Mouse (Mus musculus) ES-Bruce4 (cell line): ENCODE measurements around the gene 6430548M08Rik. TPM values are rescaled to one million over a fixed set of nuclear protein-coding genes. Genes with fewer than 3 reads are reported as not detected.

Experiments
- H3K27ac ChIP-seq: 2 replicates; pipeline ENCODE4 v1.5.1; 2012; ENCODE audit warnings: low read length, inconsistent platforms; ENCODE audit not compliant: insufficient read depth
- H3K27me3 ChIP-seq: 2 replicates; pipeline ENCODE4 v1.6.1; 2012; ENCODE audit warnings: mild to moderate bottlenecking, low read length, inconsistent platforms; ENCODE audit not compliant: control insufficient read depth, poor library complexity, insufficient read depth, severe bottlenecking
- H3K36me3 ChIP-seq: 2 replicates; pipeline ENCODE4 v1.6.1; 2012; ENCODE audit warnings: inconsistent platforms, mild to moderate bottlenecking, low read length, moderate library complexity; ENCODE audit not compliant: control insufficient read depth, poor library complexity, insufficient read depth, severe bottlenecking
- H3K4me1 ChIP-seq: one replicate; pipeline ENCODE4 v1.8.1; 2011; ENCODE audit warnings: low read length; ENCODE audit not compliant: control insufficient read depth, insufficient read depth
- H3K4me3 ChIP-seq: 2 replicates; pipeline ENCODE4 v1.5.1; 2011; ENCODE audit warnings: low read depth, mild to moderate bottlenecking, low read length
- H3K9ac ChIP-seq: 2 replicates; pipeline ENCODE4 v1.6.1; 2012; ENCODE audit warnings: low read depth, mild to moderate bottlenecking, inconsistent platforms; ENCODE audit not compliant: poor library complexity, severe bottlenecking
- H3K9me3 ChIP-seq: replicated peaks from 2 replicates; pipeline ENCODE4 v1.6.1; 2012; ENCODE audit warnings: mild to moderate bottlenecking, low read length, inconsistent platforms; ENCODE audit not compliant: control insufficient read depth, poor library complexity, insufficient read depth, severe bottlenecking
- CTCF ChIP-seq: IDR thresholded peaks from one replicate; pipeline ENCODE4 v1.8.1; 2011; ENCODE audit warnings: low read depth, low read length
- EP300 ChIP-seq: IDR thresholded peaks from 2 replicates; pipeline ENCODE4 v1.6.1; 2011; ENCODE audit warnings: low read depth, low read length; ENCODE audit not compliant: insufficient read depth
- POLR2A ChIP-seq: IDR thresholded peaks from one replicate; pipeline ENCODE4 v1.8.1; 2011; ENCODE audit warnings: low read length; ENCODE audit not compliant: insufficient read depth
- polyA plus RNA-seq: library from polyadenylated mRNA; stranded (reverse); fragments of >200 nt; gene quantifications from 2 replicates; pipeline ENCODE4 v1.2.4, GENCODE M21; 2011; ENCODE audit warnings: low read depth; ENCODE audit not compliant: missing spikeins, insufficient read depth, insufficient read length

6430548M08Rik gene
- polyA plus RNA-seq, 1 experiment, result 0.18 TPM

DNA sequence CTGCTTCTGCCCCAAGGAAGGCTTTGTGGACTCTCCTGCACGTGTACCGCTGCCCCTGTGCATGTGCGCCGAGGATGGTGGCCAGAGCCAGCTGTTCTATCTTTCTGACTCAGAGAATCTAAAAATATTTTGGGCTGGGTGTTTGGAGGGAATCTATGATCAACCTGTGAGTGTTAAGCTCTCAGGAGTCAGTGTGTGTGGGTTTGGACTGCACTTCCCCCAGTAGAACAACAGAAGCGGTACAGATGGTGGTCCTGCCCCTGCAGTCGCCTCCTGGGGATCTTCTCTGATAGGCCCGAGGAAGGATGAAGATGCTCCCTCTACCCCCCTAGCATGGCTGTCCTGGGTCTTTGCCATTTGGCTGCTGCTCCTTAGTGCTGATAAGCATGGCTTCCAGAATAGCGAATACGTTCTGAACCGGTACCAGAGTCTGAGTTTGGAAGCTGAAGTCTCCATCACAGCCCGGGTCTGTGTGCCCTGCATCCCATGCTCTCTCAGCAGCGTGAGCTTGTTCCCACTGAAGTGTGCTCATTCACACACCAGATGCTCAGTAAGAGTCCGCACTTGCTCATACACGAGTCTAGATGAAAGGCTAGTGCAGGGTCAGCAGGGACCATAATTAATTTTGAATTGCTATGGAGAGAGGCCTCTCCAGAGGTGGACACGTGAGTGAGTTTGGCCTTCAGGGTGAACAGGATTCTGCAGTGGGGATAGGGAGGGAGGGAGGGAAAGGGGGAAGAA, 30.1 kb downstream of the 6430548M08Rik start:
- H3K9ac ChIP-seq, result no peak overlapping the region
- H3K4me1 ChIP-seq, result no peaks in the 10 kb centered on the region
- H3K36me3 ChIP-seq, result no peaks in the 10 kb centered on the region
- TF ChIP-seq POLR2A (no peak), EP300 (no peak), CTCF (no peak)
- no peak overlapping the region for H3K4me3 ChIP-seq
- H3K9me3 ChIP-seq, result no peaks in the 10 kb centered on the region
- no peaks in the 10 kb centered on the region for H3K27me3 ChIP-seq
- no peak overlapping the region for H3K27ac ChIP-seq

DNA sequence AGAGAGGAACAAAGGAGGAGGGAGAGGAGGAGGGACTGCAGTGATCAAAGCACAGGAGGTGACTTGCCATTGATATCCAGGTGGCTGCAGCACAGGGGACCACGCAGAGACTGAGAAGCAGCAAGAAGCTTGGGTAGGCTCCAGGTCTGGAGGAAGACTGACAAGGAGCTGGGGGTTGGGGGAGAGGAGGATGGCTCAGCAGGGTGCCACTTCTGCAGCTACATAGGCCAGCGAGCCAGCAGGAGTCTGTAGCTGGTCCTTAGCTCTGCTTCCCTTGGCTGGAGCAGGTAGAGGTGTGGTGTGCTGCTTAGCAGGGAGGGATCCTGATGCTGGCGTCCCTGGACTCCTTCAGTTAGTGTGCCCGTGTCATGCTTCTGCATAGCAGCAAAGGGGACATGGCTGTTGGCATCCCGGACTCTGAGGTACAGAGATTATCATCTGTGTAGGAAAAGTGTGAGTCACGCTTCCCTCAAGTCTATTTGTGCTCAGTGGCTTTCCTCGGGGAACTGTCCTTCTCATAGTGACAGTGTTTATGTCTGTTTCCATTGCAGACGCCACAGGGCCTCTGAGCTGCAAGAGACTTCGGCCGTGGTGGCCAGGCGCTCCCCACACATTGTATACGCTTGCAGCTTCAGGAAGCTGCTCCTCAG, 30.8 kb downstream of the 6430548M08Rik start:
- Histone ChIP-seq H3K4me3 (no peak overlapping the region), H3K36me3 (no peaks in the 10 kb centered on the region), H3K9ac (no peak overlapping the region), H3K9me3 (no peaks in the 10 kb centered on the region), H3K27ac (no peak overlapping the region), H3K27me3 (no peaks in the 10 kb centered on the region), H3K4me1 (no peaks in the 10 kb centered on the region)
- TF ChIP-seq EP300 (no peak), POLR2A (no peak), CTCF (no peak)

DNA sequence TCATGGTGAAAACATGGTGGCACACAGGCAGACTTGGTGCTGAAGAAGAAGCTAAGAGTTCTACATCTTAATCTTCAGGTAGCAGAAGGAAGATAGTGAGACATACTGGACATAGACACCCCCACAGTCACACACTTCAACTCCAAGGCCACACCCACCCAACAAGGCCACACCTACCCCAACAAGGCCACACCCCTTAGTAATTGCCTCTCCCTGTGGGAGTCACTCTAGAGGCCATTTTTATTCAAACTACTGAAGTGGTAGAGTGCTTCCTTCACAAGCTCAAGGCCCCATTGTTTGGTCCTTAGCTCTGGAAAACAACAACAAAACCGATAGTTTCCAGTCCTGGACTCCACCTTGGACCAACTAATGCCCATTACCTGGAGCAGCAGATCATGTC, 32.1 kb downstream of the 6430548M08Rik start:
- no peak for TF ChIP-seq POLR2A
- TF ChIP-seq EP300, result no peak
- no peak for TF ChIP-seq CTCF
- no peaks in the 10 kb centered on the region for H3K27me3 ChIP-seq
- no peaks in the 10 kb centered on the region for H3K4me1 ChIP-seq
- H3K36me3 ChIP-seq, result no peaks in the 10 kb centered on the region
- no peak overlapping the region for H3K9ac ChIP-seq
- H3K27ac ChIP-seq, result no peak overlapping the region
- no peak overlapping the region for H3K4me3 ChIP-seq
- H3K9me3 ChIP-seq, result no peaks in the 10 kb centered on the region

DNA sequence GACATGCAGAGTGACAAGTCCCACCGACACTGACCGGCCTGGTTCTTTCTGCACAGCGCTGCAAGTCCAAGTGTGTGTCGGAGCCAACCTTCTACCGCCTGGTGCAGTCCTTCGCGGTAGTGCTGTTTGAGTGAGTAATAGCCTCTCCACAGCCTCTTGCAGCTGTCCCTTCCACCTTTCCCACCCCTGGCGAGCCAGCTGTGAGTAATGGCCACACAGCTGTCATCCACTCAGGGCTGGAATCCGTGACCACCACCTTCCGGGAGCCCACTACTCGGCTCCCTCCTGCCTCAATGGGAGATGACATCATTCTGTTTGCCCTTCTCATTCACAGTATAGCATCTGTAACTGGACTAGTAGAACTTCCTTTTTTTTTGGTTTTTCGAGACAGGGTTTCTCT, 36.1 kb downstream of the 6430548M08Rik start:
- Histone ChIP-seq H3K36me3 (no peaks in the 10 kb centered on the region), H3K27me3 (no peaks in the 10 kb centered on the region), H3K9me3 (no peaks in the 10 kb centered on the region)

DNA sequence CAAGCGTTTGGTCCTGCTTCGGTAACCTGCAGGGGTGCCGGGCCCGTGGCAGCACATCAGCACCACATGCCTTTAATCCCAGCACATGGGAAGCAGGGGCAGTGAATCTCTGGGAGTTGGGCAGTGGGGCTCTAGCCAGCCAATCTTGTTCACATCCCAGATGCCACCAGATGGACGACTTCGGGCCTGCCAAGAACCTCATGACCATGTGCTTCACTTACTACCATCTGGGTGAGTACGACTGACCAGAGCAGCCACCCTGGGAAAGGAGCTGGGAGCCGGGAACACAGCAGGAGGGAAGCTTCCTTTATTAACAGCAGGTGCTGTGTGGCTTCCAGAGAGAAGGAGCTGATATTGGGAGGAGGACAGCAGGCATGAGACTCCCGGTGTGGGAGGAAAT, 37.2 kb downstream of the 6430548M08Rik start:
- H3K4me3 ChIP-seq, result no peak overlapping the region
- H3K36me3 ChIP-seq, result no peaks in the 10 kb centered on the region
- H3K4me1 ChIP-seq, result no peaks in the 10 kb centered on the region
- H3K27me3 ChIP-seq, result no peaks in the 10 kb centered on the region
- TF ChIP-seq EP300 (no peak), POLR2A (no peak), CTCF (no peak)
- no peak overlapping the region for H3K9ac ChIP-seq
- no peak overlapping the region for H3K27ac ChIP-seq
- H3K9me3 ChIP-seq, result no peaks in the 10 kb centered on the region

More for the DNA sequence above, 36.1 kb downstream of the 6430548M08Rik start:
- no peak overlapping the region for H3K4me3 ChIP-seq
- H3K9ac ChIP-seq, result no peak overlapping the region
- TF ChIP-seq POLR2A (no peak), CTCF (no peak), EP300 (no peak)
- no peak overlapping the region for H3K27ac ChIP-seq
- no peaks in the 10 kb centered on the region for H3K4me1 ChIP-seq

DNA sequence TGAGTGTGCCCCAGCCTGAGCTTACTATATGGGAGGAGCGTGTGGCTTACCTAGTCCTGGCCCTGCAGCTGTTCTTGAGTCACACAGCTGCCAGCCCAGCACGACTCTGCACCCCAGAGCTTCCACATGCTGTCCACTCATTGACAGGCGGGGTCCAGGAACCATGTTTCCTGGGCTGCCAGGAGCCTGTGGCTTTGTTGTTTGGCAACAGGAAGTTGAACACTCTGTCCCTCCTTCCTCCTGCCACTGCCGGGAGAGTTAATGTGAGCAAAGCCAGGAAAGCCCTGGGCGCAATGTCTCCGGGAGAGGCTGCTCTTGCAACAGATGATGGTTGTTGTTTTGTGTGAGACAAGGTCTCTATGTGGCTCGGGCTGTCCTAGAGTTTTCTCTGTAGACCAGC, 38.7 kb downstream of the 6430548M08Rik start:
- H3K4me3 ChIP-seq, result peak overlapping the region; percentile 10; the same call in 1 of the 2 replicates
- TF ChIP-seq EP300, result no peak
- H3K4me1 ChIP-seq, result no peaks in the 10 kb centered on the region
- no peak overlapping the region for H3K9ac ChIP-seq
- no peaks in the 10 kb centered on the region for H3K27me3 ChIP-seq
- no peaks in the 10 kb centered on the region for H3K9me3 ChIP-seq
- no peaks in the 10 kb centered on the region for H3K36me3 ChIP-seq
- H3K27ac ChIP-seq, result no peak overlapping the region
